Mouse (Mus musculus) kidney, embryonic 14.5 days (tissue): ENCODE results near the gene Abcg2. TPM values are rescaled to one million over a fixed set of nuclear protein-coding genes. Genes with fewer than 3 reads are reported as not detected.
A peak's percentile ranks its signal among the peaks of the same experiment; 100 is the strongest.
"Not testable (repeated sequence)": the region's sequence is repeated elsewhere in the genome, so short reads cannot be mapped to it uniquely, and the experiment has no call there.

ENCODE experiments used
- ATAC-seq: fragments of 200-750 bp; cut with Nextera tagmentation; 2 replicates; pipeline ENCODE4 v1.8.0; 2017; ENCODE audit warnings: moderate number of reproducible peaks, mild to moderate bottlenecking, moderate TSS enrichment, moderate library complexity; ENCODE audit not compliant: low FRiP score, low TSS enrichment
- H3K27ac ChIP-seq: fragments of 300-500 bp; sonication (generic); 2 replicates; pipeline ENCODE4 v1.5.1; 2014; ENCODE audit warnings: low read depth, mild to moderate bottlenecking, low read length, moderate library complexity, mixed read lengths
- H3K27me3 ChIP-seq: fragments of 300-500 bp; sonication (generic); 2 replicates; pipeline ENCODE4 v1.6.1; 2014; ENCODE audit warnings: mild to moderate bottlenecking, low read length; ENCODE audit not compliant: control insufficient read depth, insufficient read depth
- H3K36me3 ChIP-seq: fragments of 300-500 bp; sonication (generic); 2 replicates; pipeline ENCODE4 v1.6.1; 2014; ENCODE audit warnings: low read length, mixed read lengths; ENCODE audit not compliant: control insufficient read depth, insufficient read depth
- H3K4me1 ChIP-seq: fragments of 300-500 bp; sonication (generic); 2 replicates; pipeline ENCODE4 v1.6.1; 2014; ENCODE audit warnings: low read length, mixed read lengths; ENCODE audit not compliant: control insufficient read depth, insufficient read depth
- H3K4me2 ChIP-seq: fragments of 300-500 bp; sonication (generic); replicated peaks from 2 replicates; pipeline ENCODE4 v1.6.1; 2014; ENCODE audit warnings: low read depth, mild to moderate bottlenecking, low read length
- H3K4me3 ChIP-seq: fragments of 300-500 bp; sonication (generic); 2 replicates; pipeline ENCODE4 v1.5.1; 2014; ENCODE audit warnings: mild to moderate bottlenecking, low read length
- H3K9ac ChIP-seq: fragments of 300-500 bp; sonication (generic); 2 replicates; pipeline ENCODE4 v1.6.1; 2014; ENCODE audit warnings: low read depth, mild to moderate bottlenecking, low read length, moderate library complexity
- H3K9me3 ChIP-seq: fragments of 300-500 bp; sonication (generic); 2 replicates; pipeline ENCODE4 v1.6.1; 2016; ENCODE audit warnings: low read length; ENCODE audit not compliant: control insufficient read depth
- WGBS: fragments of 180-500 bp; shearing (Covaris S2); extraction: QIAGEN DNeasy Blood & Tissue Kit; methylation state at CpG from one replicate; pipeline ENCODE4 v1.1.7; 2014; 5-methylcytosine and 5-hydroxymethylcytosine counted together
- polyA plus RNA-seq: library from polyadenylated mRNA; unstranded; fragments of >200 nt; fragmentation: Nextera tagmentation; extraction: Ambion mirVana; gene quantifications from 2 replicates; pipeline ENCODE4 v1.2.1, GENCODE M21; 2014

Gene Abcg2
- polyA plus RNA-seq, 1 experiment from 2014 or later = 76.6 TPM

DNA sequence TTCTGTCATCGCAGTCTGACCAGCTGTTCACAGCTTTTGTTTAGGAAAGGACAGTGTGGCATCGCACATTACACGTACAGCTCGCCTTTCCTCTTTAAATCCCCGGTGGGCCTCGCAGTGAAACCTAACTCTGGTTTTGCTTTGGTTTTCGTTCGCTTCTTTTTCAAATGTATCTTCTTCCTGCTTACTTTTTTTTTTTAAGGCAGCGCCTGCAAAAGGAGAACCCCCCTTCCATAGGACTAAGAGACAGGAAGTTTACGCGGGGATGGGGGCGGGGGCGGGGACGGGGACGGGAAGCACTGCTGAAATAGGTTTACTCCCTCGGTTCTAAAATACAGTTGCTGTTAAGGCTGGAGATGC, 12.0 kb downstream of the Abcg2 start:
- Histone ChIP-seq H3K27ac (peak overlapping the region; percentile 78), H3K27me3 (no peaks in the 10 kb centered on the region), H3K36me3 (no peaks in the 10 kb centered on the region), H3K4me3 (peak overlapping the region; percentile 29), H3K9me3 (no peaks in the 10 kb centered on the region), H3K4me2 (peak overlapping the region; percentile 37), H3K4me1 (peaks cover 4% of the 10 kb centered on the region; the same call in 1 of the 2 replicates), H3K9ac (peak overlapping the region; percentile 40)
- ATAC-seq = peak; percentile 87
- 14% methylated on average over 16 of the region's 16 CpGs for WGBS

- H3K4me2 ChIP-seq, H3K9me3 ChIP-seq, H3K4me3 ChIP-seq, H3K27me3 ChIP-seq, H3K9ac ChIP-seq, H3K36me3 ChIP-seq, H3K27ac ChIP-seq, H3K4me1 ChIP-seq: not testable (repeated sequence)
- ATAC-seq = peak; percentile 45; the same call in 1 of the 2 replicates
- WGBS = 36% methylated on average over 1 of the region's 1 CpGs
Measured at GRCm38 (mm10) chr6:58602119-58602518, 17.8 kb downstream of the Abcg2 start.

- H3K4me1 ChIP-seq, H3K9ac ChIP-seq, H3K27ac ChIP-seq, H3K9me3 ChIP-seq, ATAC-seq, H3K27me3 ChIP-seq, H3K36me3 ChIP-seq, H3K4me3 ChIP-seq, H3K4me2 ChIP-seq: not testable (repeated sequence)
Measured at GRCm38 (mm10) chr6:58602991-58603390, 18.7 kb downstream of the Abcg2 start.

DNA sequence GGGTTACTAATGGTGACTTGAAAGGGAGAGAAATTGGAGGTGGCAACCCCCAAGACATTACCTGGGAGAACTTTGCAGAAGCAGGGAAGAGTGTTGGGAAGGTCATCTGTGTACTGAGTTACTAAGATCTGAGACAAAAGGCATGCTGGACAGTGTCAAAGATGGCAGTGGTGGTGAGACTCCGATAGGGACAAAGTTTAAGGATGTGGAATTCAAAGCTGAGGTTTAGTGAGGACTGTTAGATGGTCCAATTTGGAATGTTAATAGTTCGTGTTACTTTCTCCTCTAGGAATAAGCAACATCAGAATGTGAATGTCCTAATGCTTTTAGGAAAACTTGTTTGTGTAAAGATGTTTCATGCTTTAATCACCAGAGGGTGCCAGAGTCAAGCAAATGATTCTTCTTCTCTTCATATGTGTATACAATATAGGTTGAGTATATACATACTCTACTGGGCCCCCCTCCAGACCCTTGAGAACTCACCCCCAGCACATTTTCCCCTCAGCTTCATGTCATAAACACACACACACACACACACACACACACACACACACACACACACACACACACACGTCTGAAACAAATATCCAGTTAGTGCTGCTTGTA, 19.3 kb downstream of the Abcg2 start:
- 73% methylated on average over 3 of the region's 3 CpGs for whole genome bisulfite sequencing
- not testable (repeated sequence) for H3K4me3 ChIP-seq, H3K4me1 ChIP-seq, H3K4me2 ChIP-seq, H3K27ac ChIP-seq, H3K27me3 ChIP-seq, H3K36me3 ChIP-seq, H3K9me3 ChIP-seq, H3K9ac ChIP-seq
- peak; percentile 60 for ATAC-seq

GRCm38 (mm10) chr6:58606642-58607041, 22.3 kb downstream of the Abcg2 start:
- no peak overlapping the region for H3K27ac ChIP-seq
- no peak overlapping the region for H3K4me3 ChIP-seq
- H3K4me2 ChIP-seq = no peak overlapping the region
- no peaks in the 10 kb centered on the region for H3K27me3 ChIP-seq
- H3K4me1 ChIP-seq = no peaks in the 10 kb centered on the region
- 86% methylated on average over 4 of the region's 4 CpGs for WGBS
- ATAC-seq = no peak
- no peak overlapping the region for H3K9ac ChIP-seq
- H3K9me3 ChIP-seq = peaks cover 3% of the 10 kb centered on the region; the same call in 1 of the 2 replicates
- H3K36me3 ChIP-seq = no peaks in the 10 kb centered on the region

DNA sequence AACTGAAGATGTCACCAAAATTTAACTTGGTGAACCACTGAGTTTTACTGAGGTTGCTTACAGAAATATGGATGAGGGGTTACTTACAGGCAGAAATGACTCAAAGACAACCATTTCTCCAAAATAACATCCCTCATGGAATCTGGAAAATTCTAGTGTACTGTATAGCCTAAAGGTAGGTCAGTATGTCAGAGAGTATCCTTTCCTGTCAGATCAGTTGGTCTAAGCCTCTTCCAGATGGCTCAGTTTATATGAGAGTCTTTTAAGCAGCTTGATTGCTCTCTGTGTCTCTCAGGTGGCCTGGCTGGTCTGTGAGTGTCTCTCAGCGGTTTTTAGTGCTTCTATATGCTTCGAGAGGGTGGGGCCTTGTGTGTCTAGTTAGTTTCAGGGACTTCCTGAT, 24.1 kb downstream of the Abcg2 start:
- H3K27ac ChIP-seq = no peak overlapping the region
- H3K27me3 ChIP-seq = no peaks in the 10 kb centered on the region
- H3K4me2 ChIP-seq = no peak overlapping the region
- no peak overlapping the region for H3K9ac ChIP-seq
- no peak for ATAC-seq
- peaks cover 3% of the 10 kb centered on the region; the same call in 1 of the 2 replicates for H3K9me3 ChIP-seq
- no peak overlapping the region for H3K4me3 ChIP-seq
- no peaks in the 10 kb centered on the region for H3K4me1 ChIP-seq
- no peaks in the 10 kb centered on the region for H3K36me3 ChIP-seq
- 88% methylated on average over 2 of the region's 2 CpGs for WGBS

DNA sequence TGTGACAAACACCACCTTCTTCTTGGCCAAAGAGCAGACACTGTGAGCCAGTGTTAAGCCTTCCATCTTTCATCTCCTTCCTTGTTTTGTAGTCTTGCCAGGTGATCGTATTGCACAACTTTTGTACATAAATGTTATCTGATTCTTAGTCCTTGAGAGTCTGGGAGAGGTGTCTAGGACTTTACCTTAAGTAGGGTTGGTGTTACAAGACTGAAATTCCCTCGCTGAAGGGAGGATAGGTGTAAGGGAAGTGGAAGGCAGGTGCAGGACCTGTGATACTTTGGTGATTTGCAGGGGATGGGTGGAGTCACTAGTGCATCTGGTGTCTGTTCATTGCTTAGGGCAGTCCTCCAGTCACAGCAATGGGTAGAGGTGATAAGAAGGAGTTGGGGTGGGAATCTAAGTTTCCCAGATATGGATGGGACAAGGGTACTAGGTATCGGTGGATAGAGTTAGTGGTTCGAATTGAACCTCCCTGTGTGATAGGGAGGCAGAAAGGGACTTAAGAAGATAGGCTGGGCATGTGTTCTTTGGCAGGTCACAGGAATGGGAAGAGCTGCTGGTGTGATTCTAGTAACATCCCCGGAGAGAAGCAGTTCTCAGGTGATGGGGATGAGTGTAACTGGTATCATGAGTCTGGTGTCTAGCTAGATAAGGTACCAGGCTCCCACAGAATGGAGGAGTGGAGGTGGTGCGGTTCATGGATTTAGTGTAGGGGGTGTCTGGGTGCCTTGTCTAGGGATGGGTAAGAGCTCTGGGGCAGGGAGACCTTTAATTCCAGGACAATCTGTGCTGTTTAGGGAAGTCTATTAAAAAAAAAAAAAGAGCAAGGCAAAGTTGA, 25.8 kb downstream of the Abcg2 start:
- H3K4me1 ChIP-seq = no peaks in the 10 kb centered on the region
- H3K9me3 ChIP-seq = peaks cover 3% of the 10 kb centered on the region; the same call in 1 of the 2 replicates
- no peak overlapping the region for H3K4me3 ChIP-seq
- no peaks in the 10 kb centered on the region for H3K27me3 ChIP-seq
- H3K4me2 ChIP-seq = no peak overlapping the region
- no peak overlapping the region for H3K9ac ChIP-seq
- 79% methylated on average over 6 of the region's 6 CpGs for WGBS
- H3K27ac ChIP-seq = no peak overlapping the region
- peak; percentile 21; the same call in 1 of the 2 replicates for ATAC-seq
- no peaks in the 10 kb centered on the region for H3K36me3 ChIP-seq

- no peak overlapping the region for H3K4me3 ChIP-seq
- no peak overlapping the region for H3K9ac ChIP-seq
- H3K4me1 ChIP-seq = no peaks in the 10 kb centered on the region
- H3K9me3 ChIP-seq = peaks cover 3% of the 10 kb centered on the region; the same call in 1 of the 2 replicates
- H3K4me2 ChIP-seq = no peak overlapping the region
- WGBS = 67% methylated on average over 4 of the region's 4 CpGs
- no peak overlapping the region for H3K27ac ChIP-seq
- peak; percentile 80 for ATAC-seq
- no peaks in the 10 kb centered on the region for H3K36me3 ChIP-seq
- H3K27me3 ChIP-seq = no peaks in the 10 kb centered on the region
Measured at GRCm38 (mm10) chr6:58610760-58611654, 26.7 kb downstream of the Abcg2 start.
